In the genomic region with DNA sequence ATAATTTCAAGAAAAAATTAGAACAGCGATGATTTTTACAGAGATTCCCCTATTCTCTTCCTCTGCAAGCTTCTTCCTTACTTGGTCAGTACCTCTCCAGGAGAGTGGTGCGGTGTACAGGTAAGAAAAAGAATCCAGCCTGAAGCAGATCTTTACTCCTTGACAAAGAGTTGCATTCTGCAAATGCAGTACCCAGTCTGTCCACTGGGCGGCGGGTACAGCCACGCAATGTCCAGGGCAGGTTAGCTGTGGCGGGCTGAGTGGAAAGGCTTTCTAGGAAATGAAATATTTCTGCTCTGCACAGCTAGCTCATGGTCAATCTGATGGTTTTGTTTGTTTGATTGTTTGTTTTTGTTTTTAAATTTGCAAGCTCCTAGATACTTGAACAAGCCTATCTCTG, we compare ENCODE assay signal across 8 mouse cellular contexts.
DNase-seq lines count a peak whose midpoint lies in the region.

No protein-coding gene starts in this region.

- DNase-seq in B cell, adult 2 months, result peak; percentile 68 to 69
- DNase-seq in adipocyte (ENCODE audit: low spot score), result peak; percentile 64
- peak; percentile 84 for DNase-seq in embryo, embryonic 10.5 days (ENCODE audit: low spot score)
- DNase-seq in gastrocnemius, postnatal 4 days (ENCODE audit: low spot score in 2 of 2), result peak; percentile 71 to 82
- peak; percentile 33 to 83 for DNase-seq in layer of hippocampus, adult 8-10 months (ENCODE audit: low spot score in 2 of 2)
- DNase-seq in lung, postnatal 25 days (ENCODE audit: low spot score), result peak; percentile 72
- DNase-seq in right cerebral cortex, adult 2 months (ENCODE audit: low spot score in 2 of 2), result peak; percentile 90 to 92
- DNase-seq in urinary bladder, postnatal 14 days (ENCODE audit: low spot score), result peak; percentile 87

Comparison
In these comparisons a context has a peak if more than half of its experiments do, and no peak if none do; other contexts are left out.
1. Peak in every context shown above with its lines: DNase-seq.